Mouse (Mus musculus): ENCODE results near the gene 4933424G06Rik. TPM values are rescaled to one million over a fixed set of nuclear protein-coding genes. Genes with fewer than 3 reads are reported as not detected.

The 4933424G06Rik gene
- polyA plus RNA-seq, 1 experiment = 0.21 TPM

DNA sequence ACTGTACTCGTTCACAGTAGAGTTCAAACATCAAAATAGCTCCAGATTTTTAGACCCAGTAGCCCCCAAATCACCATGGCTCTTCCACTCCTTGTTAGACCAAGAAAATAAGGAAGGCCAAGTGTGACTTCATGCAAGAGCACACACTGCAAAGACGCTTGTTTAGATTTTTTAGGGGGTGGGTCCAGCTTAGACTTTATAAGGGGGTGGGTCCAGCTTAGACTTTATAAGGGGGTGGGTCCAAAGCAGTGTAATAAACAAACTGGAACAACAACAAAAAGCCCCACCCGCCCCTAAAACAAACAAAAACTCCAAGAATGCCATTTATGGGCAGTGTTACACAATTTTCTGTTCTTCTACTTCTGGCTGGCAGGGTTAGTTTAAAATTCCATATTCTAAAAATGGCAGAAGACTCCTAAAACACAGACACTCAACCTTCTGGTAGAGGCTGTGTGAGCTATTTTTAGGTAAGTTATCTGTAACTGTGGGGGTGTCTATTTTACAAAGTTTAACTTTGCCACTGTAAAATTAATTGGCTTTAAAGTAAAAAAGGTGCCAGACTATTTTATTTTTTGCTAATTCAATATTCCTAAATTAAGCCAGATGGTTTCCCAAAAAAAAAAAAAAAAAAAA is 90.5 kb downstream of the 4933424G06Rik start:
- DNase-seq = no peak
- no peak overlapping the region for H3K27ac ChIP-seq (ENCODE audit: insufficient read depth, low read length)
- no peak overlapping the region for H3K4me3 ChIP-seq (replicated peaks; ENCODE audit: insufficient read depth, low read depth, low read length)
- peaks cover 3% of the 10 kb centered on the region; the same call in 1 of the 2 replicates for H3K4me1 ChIP-seq (ENCODE audit: control insufficient read depth, insufficient read depth, low read length)
- no peak for TF ChIP-seq CTCF (IDR thresholded peaks at IDR 0.05; ENCODE audit: borderline replicate concordance, insufficient read depth, low read depth, low read length)
- no peak for TF ChIP-seq POLR2A (IDR thresholded peaks at IDR 0.05; ENCODE audit: borderline replicate concordance, insufficient read depth, low read length)
- no peaks in the 10 kb centered on the region for H3K27me3 ChIP-seq (ENCODE audit: control insufficient read depth, insufficient read depth, low read length)
- WGBS = 85% methylated on average over 3 of the region's 3 CpGs

DNA sequence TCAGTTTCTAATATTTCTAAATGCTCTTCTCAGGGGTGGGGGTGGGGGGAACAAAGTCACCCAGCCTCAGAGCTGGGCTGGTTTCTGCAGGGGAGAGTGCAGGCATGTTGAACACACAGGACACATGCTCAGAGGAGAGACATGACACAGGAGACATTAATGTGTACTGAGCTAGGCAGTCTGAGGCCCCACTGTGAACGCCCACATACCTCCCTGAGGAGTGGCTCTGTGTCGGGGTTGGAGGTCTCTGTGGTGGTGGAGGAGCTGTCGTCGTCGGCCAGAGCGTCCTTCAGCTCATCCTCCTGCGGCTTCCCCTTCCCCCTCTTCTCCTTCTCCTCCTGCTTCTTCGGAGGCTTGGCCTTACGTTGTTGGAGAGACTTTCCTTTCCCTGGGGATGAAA is 94.3 kb downstream of the 4933424G06Rik start:
- TF ChIP-seq POLR2A (IDR thresholded peaks at IDR 0.05; ENCODE audit: borderline replicate concordance, insufficient read depth, low read length) (no peak), CTCF (IDR thresholded peaks at IDR 0.05; ENCODE audit: borderline replicate concordance, insufficient read depth, low read depth, low read length) (no peak)
- H3K27me3 ChIP-seq (ENCODE audit: control insufficient read depth, insufficient read depth, low read length) = no peaks in the 10 kb centered on the region
- DNase-seq = no peak
- H3K4me1 ChIP-seq (ENCODE audit: control insufficient read depth, insufficient read depth, low read length) = peaks cover 3% of the 10 kb centered on the region; the same call in 1 of the 2 replicates
- WGBS = 67% methylated on average over 9 of the region's 9 CpGs
- H3K4me3 ChIP-seq (replicated peaks; ENCODE audit: insufficient read depth, low read depth, low read length) = no peak overlapping the region
- no peak overlapping the region for H3K27ac ChIP-seq (ENCODE audit: insufficient read depth, low read length)

DNA sequence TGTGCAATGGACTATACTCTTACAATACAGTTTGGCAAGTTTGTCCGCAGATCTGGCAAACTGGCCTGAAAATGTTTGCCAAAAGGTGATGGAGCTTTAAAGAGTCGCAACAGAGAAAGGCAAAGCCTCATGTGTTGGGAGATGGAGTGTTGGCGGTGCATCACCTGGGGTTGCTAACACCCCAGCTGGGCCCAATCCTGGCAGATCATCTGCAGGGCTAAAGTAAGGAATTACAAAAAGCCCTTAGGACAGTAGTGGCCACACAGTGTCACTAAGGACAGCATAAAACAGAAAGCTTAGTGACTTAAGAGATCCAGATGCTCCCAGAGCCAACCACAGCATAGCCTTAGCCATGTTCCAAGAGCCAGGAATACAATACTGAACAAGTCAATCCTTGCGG is 94.9 kb downstream of the 4933424G06Rik start:
- Histone ChIP-seq H3K4me3 (replicated peaks; ENCODE audit: insufficient read depth, low read depth, low read length) (no peak overlapping the region), H3K4me1 (ENCODE audit: control insufficient read depth, insufficient read depth, low read length) (peaks cover 3% of the 10 kb centered on the region; the same call in 1 of the 2 replicates), H3K27me3 (ENCODE audit: control insufficient read depth, insufficient read depth, low read length) (no peaks in the 10 kb centered on the region), H3K27ac (ENCODE audit: insufficient read depth, low read length) (no peak overlapping the region)
- WGBS = 53% methylated on average over 4 of the region's 4 CpGs
- TF ChIP-seq CTCF (IDR thresholded peaks at IDR 0.05; ENCODE audit: borderline replicate concordance, insufficient read depth, low read depth, low read length) (no peak), POLR2A (IDR thresholded peaks at IDR 0.05; ENCODE audit: borderline replicate concordance, insufficient read depth, low read length) (no peak)
- DNase-seq = no peak

DNA sequence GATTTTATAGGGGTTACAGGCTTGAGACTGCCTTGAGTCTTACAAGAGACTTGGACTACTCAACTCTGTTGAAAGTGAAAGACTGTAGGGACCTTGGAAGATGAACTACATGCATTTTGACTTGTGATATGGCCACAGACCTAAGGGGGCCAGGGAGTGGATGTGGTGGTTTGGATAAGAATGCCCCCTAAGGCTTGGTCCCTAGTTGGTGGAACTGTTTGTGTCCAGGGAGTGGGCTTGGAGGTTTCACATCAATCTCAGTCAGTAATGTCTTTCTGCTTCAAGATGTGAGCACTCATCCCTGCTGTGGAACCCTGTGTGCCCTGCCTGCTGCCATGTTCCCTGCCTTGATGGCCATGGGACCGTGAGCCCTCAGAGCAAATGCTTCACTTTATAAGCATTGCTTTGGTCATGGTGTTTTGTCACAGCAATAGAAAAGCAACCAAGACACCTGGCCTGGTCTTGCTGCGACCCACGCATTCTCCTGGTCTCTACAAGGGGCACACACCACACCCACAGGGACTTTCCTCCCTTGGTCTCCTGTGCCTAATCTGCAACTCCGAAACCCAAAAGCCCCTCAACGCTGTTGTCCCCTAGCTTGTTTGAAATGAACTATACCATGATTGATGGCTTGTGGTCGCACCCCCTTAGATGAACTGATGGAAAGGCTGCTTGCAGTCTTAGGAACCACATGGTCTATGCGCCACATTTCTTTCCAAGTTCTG is 96.4 kb downstream of the 4933424G06Rik start:
- no peak for DNase-seq
- H3K4me1 ChIP-seq (ENCODE audit: control insufficient read depth, insufficient read depth, low read length) = no peaks in the 10 kb centered on the region; the same call in 1 of the 2 replicates
- TF ChIP-seq POLR2A (IDR thresholded peaks at IDR 0.05; ENCODE audit: borderline replicate concordance, insufficient read depth, low read length) (no peak), CTCF (IDR thresholded peaks at IDR 0.05; ENCODE audit: borderline replicate concordance, insufficient read depth, low read depth, low read length) (no peak)
- no peaks in the 10 kb centered on the region for H3K27me3 ChIP-seq (ENCODE audit: control insufficient read depth, insufficient read depth, low read length)
- WGBS = 98% methylated on average over 7 of the region's 7 CpGs
- no peak overlapping the region for H3K27ac ChIP-seq (ENCODE audit: insufficient read depth, low read length)
- H3K4me3 ChIP-seq (replicated peaks; ENCODE audit: insufficient read depth, low read depth, low read length) = no peak overlapping the region

DNA sequence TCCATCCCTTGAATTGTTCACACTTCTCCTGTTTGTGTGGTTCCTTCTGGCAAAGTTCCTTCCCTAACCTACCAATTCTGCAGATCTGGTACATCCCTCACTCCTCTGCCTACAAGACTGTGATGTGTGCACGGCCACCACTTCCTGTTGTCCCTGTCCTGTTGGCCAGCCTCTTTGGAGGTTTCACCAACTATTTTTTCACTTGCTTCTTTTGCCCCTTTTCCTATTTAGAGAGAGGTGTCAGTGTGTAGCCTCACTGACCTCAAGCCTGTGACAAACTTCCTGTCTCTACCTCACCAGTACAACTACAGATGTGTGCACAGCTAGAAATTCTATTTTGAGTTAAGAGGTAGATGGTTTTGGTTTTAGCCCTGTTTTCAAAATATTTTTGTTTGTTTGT is 97.1 kb downstream of the 4933424G06Rik start:
- WGBS = 93% methylated on average over 1 of the region's 1 CpGs
- TF ChIP-seq CTCF (IDR thresholded peaks at IDR 0.05; ENCODE audit: borderline replicate concordance, insufficient read depth, low read depth, low read length) (no peak), POLR2A (IDR thresholded peaks at IDR 0.05; ENCODE audit: borderline replicate concordance, insufficient read depth, low read length) (no peak)
- no peak for DNase-seq
- Histone ChIP-seq H3K27ac (ENCODE audit: insufficient read depth, low read length) (no peak overlapping the region), H3K27me3 (ENCODE audit: control insufficient read depth, insufficient read depth, low read length) (no peaks in the 10 kb centered on the region), H3K4me3 (replicated peaks; ENCODE audit: insufficient read depth, low read depth, low read length) (no peak overlapping the region), H3K4me1 (ENCODE audit: control insufficient read depth, insufficient read depth, low read length) (no peaks in the 10 kb centered on the region)

Other genes with a start within 250 kb of the 4933424G06Rik start
- 12.2 and 14.6 TPM in 2 replicates for gene Cnnm4, start 238.5 kb upstream of the 4933424G06Rik start, polyA plus RNA-seq (2012; rRNA removed)
- gene Cnnm3, start 198.3 kb upstream of the 4933424G06Rik start, polyA plus RNA-seq (2012; rRNA removed) = 46.2 and 48.7 TPM in 2 replicates
- gene Ankrd23, start 173.3 kb upstream of the 4933424G06Rik start, polyA plus RNA-seq (2012; rRNA removed) = 14.4 and 15.2 TPM in 2 replicates
- gene Gm42417, start 170.7 kb upstream of the 4933424G06Rik start, polyA plus RNA-seq (2012; rRNA removed) = 0.05 and 0.40 TPM in 2 replicates
- 30.8 and 37.5 TPM in 2 replicates for gene Ankrd39, start 162.7 kb upstream of the 4933424G06Rik start, polyA plus RNA-seq (2012; rRNA removed)
- 23.8 and 28.5 TPM in 2 replicates for gene Sema4c, start 151.8 kb upstream of the 4933424G06Rik start, polyA plus RNA-seq (2012; rRNA removed)
- 1.1 and 1.4 TPM in 2 replicates for gene Fam178b, start 27.0 kb upstream of the 4933424G06Rik start, polyA plus RNA-seq (2012; rRNA removed)
- gene Cox5b, start 18.7 kb upstream of the 4933424G06Rik start, polyA plus RNA-seq (2012; rRNA removed) = 812 and 891 TPM in 2 replicates
- 371 and 376 TPM in 2 replicates for gene Actr1b, start 4.3 kb downstream of the 4933424G06Rik start, polyA plus RNA-seq (2012; rRNA removed)
- gene Zap70, start 51.6 kb downstream of the 4933424G06Rik start, polyA plus RNA-seq (2012; rRNA removed) = 1.5 and 1.8 TPM in 2 replicates
- gene Tmem131, start 233.5 kb downstream of the 4933424G06Rik start, polyA plus RNA-seq (2012; rRNA removed) = 31.4 and 32.2 TPM in 2 replicates